Mouse (Mus musculus) WW6 (cell line): ENCODE data around the gene Pde6h.

Source experiments
- DNase-seq: peaks from one replicate; pipeline ENCODE4 v3.0.0-alpha.2; 2013; ENCODE audit warnings: low read depth, low spot score

The Pde6h gene

DNA sequence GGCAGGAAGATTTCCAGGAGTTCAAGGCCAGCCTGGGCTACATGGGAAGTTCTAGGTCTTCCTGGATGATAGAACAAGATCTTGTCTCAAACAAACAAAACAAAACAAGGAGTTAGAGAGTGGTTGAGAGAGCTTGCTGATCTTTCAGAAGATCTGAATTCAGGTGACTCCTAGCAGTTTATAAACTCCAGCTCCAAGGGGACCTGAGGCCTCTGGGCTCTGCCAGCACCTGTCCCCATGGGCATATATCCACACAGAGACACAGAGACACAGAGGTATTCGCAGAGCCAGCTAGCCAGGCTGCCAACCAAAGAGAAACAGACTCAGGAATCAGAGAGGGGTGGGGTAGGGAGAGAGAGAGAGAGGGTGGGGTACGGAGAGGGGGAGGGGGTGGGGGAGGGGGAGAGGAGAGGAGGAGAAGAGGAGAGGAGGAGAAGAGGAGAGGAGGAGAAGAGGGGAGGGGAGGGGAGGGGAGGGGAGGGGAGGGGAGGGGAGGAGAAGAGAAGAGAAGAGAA is 10.8 kb upstream of the Pde6h start:
- DNase-seq, result no peak

DNA sequence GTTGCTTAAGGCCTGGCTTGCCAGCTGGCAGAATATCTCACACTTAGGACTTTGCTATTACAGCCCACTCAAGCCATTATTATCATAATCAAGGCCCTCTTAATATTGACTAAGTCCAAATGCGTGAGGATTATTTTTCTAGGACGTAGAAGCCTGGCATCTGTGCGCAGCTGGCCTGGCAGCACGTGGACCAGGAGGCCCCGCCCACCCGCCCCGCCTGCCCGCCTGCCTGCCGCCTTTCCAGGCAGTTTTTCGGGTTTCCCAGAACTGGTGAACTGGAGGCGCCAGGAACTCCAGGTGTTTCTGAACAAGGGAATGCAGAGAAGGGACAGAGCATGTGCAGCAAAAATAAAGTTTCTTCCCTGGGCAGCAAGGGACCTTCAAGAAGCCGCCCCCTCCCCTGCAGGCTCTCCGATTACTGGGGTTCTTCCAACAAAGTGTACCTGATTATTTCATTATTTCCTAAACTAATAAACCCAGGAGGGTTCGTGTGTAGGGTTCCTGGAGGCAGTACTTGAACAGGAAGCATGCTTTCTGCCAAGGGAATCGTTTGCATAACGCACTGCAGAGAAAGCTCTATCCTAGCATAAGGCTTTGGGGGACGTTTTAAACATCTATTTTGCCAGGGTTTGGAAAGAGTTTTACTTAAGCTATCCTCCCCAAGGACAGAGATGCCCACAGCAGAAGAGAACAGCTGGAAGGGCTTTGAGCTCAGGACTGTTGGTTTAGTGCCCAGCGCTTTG is 10.1 kb upstream of the Pde6h start:
- DNase-seq, result no peak

- no peak for DNase-seq
Measured at GRCm38 (mm10) chr6:136914234-136914633, 9.4 kb upstream of the Pde6h start.

DNA sequence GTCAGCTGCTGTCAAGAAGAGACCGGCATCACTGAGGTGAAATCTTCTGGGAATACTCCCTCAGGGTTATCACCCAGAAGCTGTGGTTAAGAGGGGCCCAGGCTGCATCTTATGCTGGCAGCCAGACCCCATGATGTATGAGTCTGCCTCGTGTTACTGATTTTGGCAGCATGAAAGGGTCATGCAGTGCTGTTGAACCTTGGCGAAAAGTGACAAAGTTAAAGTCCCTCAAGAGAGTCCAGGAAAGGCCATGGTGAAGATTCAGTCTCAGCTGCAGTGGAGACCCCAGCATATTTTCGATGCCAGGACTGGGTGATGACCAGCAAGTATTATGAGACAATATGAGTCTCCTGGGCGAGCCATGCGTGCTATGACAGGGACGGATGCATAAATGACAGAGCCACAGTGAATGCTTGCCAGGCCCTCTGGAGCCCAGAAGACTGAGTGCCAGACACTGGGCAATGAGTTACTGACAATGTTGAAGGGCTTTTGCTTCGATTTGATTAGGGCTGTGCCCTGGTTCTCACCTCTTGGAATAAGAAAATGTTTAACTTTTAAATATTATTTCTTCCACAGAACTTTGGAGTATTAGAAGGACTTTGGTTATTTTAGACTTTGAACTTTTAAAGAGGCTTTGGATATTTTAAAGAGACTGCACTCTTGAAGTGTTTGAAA is 7.8 kb upstream of the Pde6h start:
- DNase-seq, result no peak

DNA sequence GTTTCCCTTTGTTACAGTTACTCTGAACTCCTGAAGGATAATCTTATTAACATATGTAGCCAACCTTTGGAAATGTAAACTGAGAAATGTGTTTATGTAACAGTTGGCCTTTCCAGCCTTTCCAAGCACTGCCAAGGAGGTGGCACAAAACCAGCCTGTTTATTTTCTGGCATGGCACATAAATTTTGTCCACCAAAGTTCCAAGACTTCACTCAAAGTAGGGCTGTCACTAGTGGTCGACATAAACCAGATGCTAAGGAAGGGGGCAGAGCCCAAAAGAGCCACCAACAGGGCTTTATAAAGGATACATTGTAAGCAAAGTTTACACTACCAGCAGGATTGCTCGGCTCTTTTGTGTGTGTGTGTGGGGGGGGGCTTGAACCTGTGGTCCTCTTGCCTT is 5.7 kb upstream of the Pde6h start:
- no peak for DNase-seq

DNA sequence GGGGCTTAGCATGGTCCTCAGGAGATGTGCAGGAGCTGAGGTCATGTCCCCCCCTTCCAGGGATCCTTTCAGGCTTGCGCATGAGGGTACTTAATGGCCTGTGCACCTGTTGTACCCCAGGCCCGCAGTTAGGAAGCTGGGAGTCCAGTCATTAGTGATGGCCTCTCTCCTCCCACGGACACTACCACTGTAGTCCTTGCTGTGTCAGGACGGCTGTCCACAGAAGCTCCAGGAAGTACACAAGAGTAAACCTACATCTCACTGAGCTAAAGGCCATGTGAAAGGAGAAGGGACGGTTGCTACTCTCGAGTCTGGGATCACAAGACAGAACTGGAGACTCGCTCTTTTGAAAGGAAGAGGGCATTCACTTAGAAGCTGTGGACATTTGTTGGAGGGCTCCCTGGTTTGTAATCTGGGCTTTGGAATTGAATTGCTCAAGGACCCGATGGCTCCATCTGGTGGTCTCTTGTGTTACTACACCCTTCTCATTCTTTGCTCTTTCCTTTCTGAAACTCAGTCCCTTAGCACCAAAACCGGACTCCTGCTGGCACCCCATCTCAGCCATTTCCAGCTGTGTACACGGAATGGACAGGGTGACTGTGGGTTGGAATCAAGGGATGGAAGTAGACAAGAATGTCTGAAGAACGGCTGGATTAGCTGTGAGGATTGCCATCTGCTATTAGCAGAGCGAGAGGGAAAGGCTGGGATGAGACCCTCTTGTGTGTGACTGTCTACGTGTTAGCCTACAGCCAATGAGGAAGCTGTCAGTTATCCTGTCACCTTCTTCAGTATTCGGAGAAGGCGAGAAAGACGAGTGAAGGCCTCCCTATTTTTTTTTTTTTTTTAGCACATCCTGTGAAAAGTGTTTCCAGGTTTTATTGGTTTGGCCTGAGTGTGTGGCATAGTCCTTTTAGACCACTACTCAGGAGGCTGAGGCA is 3.0 kb upstream of the Pde6h start:
- peak; percentile 52 for DNase-seq

DNA sequence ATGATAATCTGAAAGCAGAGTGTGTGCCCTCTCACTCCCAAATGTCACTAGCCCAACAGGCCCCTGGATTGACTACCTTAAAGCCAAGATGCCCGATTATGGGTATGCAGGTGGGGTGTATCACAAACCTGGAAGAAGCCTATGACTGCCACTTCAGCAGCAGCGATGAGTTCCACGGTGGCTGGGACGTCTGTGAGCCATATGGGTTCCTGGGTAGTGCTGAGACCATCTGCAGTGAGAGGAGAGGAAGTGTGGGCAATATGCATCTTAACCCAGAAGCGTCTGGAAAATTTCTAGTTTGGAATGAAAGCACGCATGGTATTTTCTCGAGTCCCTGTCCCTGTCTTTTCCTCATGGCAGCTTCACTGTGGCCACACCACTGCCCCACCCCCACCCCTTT is 2.0 kb upstream of the Pde6h start:
- no peak for DNase-seq

DNA sequence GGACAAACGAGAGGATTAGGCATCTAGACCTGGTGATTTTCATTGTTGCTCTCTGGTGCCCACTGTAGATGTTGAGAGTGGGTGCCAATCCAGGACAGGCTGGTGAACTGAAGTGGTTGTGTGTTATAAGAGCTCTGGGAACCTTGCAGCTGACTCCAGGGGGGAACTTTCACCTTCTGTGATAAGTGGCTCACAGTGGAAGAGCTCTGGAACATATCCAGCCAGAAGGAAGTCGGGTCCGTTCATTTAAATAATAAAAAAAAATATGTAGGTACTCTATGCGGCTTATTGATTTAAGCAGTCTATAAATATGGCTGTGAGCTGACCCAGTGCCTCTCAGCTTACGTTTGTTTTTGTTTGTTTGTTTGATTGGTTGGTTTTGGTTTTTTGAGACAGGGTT is 1.6 kb upstream of the Pde6h start, which contains the start of gene Erp27:
TSS of gene Erp27 (minus strand) at position 101 of the 400 bp plus-strand sequence.
- no peak for DNase-seq

GRCm38 (mm10) chr6:136922871-136923270 is 761 bp upstream of the Pde6h start:
- DNase-seq, result no peak

DNA sequence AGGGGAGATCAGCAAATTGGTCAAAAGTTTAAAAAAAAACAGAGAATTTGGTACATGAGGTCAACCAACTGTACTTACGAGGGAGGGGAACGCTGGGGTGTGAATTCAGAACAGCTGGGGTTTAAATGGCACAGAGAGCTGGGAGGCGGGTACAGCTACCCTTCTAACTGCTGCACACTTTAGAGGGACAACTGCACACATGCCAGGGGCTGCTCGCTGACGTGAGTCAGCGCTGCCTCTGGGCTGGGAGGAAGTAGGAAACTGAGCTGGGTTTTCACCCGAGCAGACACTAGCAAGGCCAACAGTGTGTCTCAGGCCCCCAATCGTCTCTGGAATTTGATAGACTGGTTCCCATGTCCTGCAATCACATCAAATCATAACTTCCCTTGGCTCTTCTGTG is 1.4 kb downstream of the Pde6h start:
- no peak for DNase-seq

DNA sequence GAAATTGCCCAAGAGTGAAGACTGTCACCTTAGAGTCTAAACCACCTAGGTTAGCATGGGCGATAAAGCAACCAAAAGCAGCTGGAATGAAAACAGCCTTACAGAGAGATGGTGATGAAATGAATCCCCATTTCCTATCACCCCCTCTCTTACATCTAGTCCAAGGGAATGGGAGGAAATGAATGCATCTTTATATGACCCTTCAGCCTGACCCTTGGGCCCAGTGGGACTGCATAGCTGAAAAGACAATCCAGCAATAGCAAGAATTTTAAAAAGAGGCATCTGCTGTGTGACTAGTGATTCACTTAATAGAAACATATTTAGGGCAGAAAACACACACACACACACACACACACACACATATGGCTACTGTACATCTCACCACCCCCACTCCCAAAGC is 4.0 kb downstream of the Pde6h start:
- no peak for DNase-seq

GRCm38 (mm10) chr6:136930677-136931076 is 7.0 kb downstream of the Pde6h start:
- no peak for DNase-seq

DNA sequence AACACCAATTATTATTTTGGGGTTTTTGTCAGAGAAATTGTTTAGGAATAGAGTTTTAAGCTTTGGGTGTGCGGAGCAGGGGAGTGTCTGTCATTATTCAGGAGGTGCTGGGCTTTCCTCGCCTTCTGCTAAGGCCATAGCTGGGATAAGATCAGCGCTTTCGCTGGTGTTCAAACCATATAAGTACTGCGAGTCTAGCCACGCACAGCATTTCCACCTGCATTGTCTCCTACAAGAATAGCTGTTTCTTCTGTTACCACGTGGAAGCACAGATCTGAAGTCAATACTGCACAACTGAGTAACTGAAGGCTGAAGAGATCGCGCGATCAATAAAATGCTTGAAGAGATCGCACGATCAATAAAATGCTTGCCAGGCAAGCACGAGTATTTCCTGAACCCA is 7.6 kb downstream of the Pde6h start:
- no peak for DNase-seq

GRCm38 (mm10) chr6:136934068-136934467 is 10.4 kb downstream of the Pde6h start:
- DNase-seq, result no peak

DNA sequence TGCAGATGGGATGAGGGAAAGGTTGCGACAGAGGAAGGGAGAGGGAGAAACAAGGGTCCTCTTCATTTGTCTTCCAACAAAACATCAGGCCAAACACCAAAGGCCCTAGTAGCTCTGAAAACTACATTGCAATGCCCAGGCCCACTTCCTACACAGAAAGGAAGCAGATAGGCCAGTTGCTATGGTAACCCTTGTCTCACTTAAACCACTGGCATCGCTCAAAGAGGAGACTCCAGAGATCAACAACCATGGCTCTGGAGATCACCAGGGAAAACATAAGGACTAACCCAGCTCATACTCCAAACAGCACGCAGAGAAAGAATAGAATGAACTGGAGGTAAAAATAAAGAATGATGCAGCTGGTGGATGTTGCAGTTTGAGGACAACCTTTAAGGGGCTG is 11.6 kb downstream of the Pde6h start:
- no peak for DNase-seq

- DNase-seq, result no peak
Measured at GRCm38 (mm10) chr6:136936361-136936760, 12.7 kb downstream of the Pde6h start.

- DNase-seq, result no peak
Measured at GRCm38 (mm10) chr6:136937117-136937516, 13.5 kb downstream of the Pde6h start.

- DNase-seq, result no peak
Measured at GRCm38 (mm10) chr6:136938331-136939126, 14.9 kb downstream of the Pde6h start.

GRCm38 (mm10) chr6:136939326-136940187 is 15.9 kb downstream of the Pde6h start:
- DNase-seq, result no peak
